Mouse (Mus musculus) CH12.LX (cell line): ENCODE measurements around the gene Ndufs2.

ENCODE experiments used
- CTCF ChIP-seq, 2 experiments: IDR thresholded peaks in 1 of 2; conservative IDR thresholded peaks in 1 of 2; 2 replicates each; pipeline ENCODE4 v1.5.1; 2011 to 2012; ENCODE audit warnings: low read depth in 2 of 2, low read length in 2 of 2, improper control_type of control experiment in 1 of 2, inconsistent platforms in 1 of 2, mild to moderate bottlenecking in 1 of 2, moderate library complexity in 1 of 2
- ELF1 ChIP-seq: IDR thresholded peaks from 2 replicates; pipeline ENCODE4 v1.6.1; 2014; ENCODE audit warnings: low read depth, mild to moderate bottlenecking, inconsistent platforms, low read length, improper control_type of control experiment
- EP300 ChIP-seq: IDR thresholded peaks from 2 replicates; pipeline ENCODE4 v1.6.1; 2011; ENCODE audit warnings: low read length, improper control_type of control experiment
- GABPA ChIP-seq: IDR thresholded peaks from 2 replicates; pipeline ENCODE4 v1.6.1; 2012; ENCODE audit warnings: low read depth, low read length, improper control_type of control experiment, inconsistent platforms; ENCODE audit not compliant: insufficient replicate concordance
- MAFK ChIP-seq: IDR thresholded peaks from 2 replicates; pipeline ENCODE4 v1.6.1; 2011; ENCODE audit warnings: low read length, improper control_type of control experiment; ENCODE audit not compliant: insufficient replicate concordance
- MAX ChIP-seq: IDR thresholded peaks from 2 replicates; pipeline ENCODE4 v1.6.1; 2011; ENCODE audit warnings: low read length, improper control_type of control experiment
- MXI1 ChIP-seq: IDR thresholded peaks from 2 replicates; pipeline ENCODE4 v1.6.1; 2011; ENCODE audit warnings: mild to moderate bottlenecking, low read depth, low read length, improper control_type of control experiment
- NELFE ChIP-seq: IDR thresholded peaks from 2 replicates; pipeline ENCODE4 v1.6.1; 2011; ENCODE audit warnings: low read depth, low read length, improper control_type of control experiment
- PAX5 ChIP-seq: IDR thresholded peaks from 2 replicates; pipeline ENCODE4 v1.6.1; 2012; ENCODE audit warnings: low read length, inconsistent platforms, mixed read lengths
- POLR2A ChIP-seq: IDR thresholded peaks from 2 replicates; pipeline ENCODE4 v1.6.1; 2011; ENCODE audit warnings: low read depth, mild to moderate bottlenecking, improper control_type of control experiment, low read length
- POLR2AphosphoS2 ChIP-seq: IDR thresholded peaks from 2 replicates; pipeline ENCODE4 v1.6.1; 2011; ENCODE audit warnings: low read depth, low read length, improper control_type of control experiment
- RAD21 ChIP-seq: IDR thresholded peaks from 2 replicates; pipeline ENCODE4 v1.6.1; 2011; ENCODE audit warnings: low read depth, mild to moderate bottlenecking, low read length, improper control_type of control experiment, moderate library complexity

DNA sequence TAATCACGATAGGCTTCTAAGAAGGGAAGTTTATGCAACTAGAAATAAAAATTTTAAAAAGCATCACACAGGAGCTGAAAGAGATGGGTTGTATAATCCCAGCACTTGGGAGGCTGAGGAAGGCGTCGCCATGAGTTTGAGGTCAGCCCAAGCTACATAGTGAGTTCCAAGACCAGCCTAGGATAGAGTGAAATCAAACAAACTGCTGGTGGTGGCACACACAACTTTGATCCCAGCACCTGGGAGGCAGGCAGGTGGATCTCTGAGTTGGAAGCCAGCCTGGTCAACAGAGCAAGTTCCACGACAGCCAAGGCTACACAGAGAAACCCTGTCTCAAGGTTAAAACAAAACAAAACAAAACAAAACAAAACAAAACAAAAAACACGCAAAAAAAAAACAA lies 18.8 kb downstream of the Ndufs2 start:
- no peak for TF ChIP-seq CTCF (conservative IDR thresholded peaks at IDR 0.05 in 1 of 2, IDR thresholded peaks at IDR 0.05 in 1 of 2; ENCODE audit: low read depth in 2 of 2, low read length in 2 of 2)
- TF ChIP-seq POLR2A: no peak
- TF ChIP-seq PAX5: no peak
- TF ChIP-seq POLR2AphosphoS2: no peak
- no peak for TF ChIP-seq EP300
- no peak for TF ChIP-seq MXI1
- TF ChIP-seq NELFE: no peak
- no peak for TF ChIP-seq MAFK
- no peak for TF ChIP-seq ELF1
- TF ChIP-seq GABPA: no peak
- no peak for TF ChIP-seq MAX
- TF ChIP-seq RAD21: no peak
